Mouse (Mus musculus): ENCODE measurements around the gene Me3.
A peak's percentile ranks its signal among the peaks of the same experiment; 100 is the strongest.
"Not testable (repeated sequence)": the region's sequence is repeated elsewhere in the genome, so short reads cannot be mapped to it uniquely, and the experiment has no call there.

Me3 gene

DNA sequence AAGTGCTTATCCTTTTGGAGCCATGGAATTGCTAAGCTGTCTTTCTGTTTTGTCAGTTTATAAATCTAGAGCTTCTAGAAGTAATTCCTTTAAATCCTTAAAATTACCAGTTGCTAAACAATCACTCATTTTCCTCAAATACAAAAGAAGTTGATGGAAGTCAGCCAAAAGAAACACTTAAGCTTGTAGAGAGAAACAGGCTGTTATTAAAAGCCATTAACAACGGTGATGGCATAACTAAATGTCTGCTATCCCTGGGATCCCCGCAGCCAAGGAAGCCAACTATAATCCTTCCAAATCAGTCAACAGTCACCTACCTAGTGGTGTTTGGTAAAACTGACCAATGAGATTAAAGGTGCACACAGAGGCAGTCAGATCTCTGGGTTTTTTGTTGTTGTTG is 98.3 kb downstream of the Me3 start:
- no peak for DNase-seq (ENCODE audit: low spot score)

DNA sequence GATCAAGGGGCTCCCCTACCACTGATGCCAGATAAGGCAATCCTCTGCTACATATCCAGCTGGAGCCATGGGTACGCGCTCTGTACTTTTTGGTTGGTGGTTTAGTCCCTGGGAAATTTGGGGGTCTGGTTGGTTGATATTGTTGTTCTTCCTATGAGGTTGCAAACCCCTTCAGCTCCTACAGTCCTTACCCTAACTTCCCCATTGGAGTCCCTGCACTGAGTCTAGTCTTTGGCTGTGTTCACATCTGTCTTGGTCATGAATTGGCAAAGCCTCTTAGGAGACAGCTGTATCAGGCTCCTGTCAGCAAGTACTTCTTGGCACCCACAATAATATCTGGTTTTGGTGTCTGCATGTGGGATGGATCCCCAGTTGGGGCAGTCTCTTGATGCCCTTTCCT is 98.9 kb downstream of the Me3 start:
- not testable (repeated sequence) for DNase-seq (ENCODE audit: low spot score)

DNA sequence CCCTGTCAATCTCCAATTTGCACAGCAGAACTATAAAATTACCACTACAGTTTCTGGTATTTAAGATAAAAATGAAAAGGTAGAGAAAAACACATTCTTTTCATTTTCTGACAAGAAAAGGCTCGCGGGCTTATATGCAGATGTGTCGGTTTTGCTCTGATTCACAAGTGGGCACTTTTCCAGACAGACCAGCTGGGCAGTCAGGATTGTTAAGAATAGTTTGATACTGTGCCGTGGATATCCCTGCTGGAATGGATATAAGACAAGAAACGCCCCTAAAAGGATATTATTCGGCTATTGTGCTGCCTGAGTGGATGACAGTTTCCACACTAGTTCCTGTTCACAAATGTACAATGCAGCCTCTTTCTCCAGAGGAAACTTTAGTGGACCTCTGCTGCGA is 116.2 kb downstream of the Me3 start:
- no peak for DNase-seq (ENCODE audit: low spot score)

DNA sequence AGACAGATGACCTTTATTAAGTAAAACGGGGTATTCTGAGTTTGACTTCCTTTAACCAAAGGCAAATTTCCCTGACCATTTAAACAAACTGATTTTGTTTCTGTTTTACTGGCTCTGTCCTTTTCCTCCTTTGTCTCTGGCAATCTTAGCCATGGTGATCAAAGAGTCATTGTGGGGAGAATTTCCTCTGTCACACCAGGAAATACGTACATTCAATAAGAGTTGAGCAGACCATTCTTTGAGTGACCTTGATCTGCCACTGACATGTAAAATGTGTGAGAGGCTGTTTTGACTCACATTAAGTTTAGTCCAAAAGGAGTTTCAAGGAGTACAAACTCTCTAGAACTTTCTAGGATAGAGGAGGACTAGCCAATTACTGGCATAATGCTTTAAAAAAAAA is 117.0 kb downstream of the Me3 start:
- no peak for DNase-seq (ENCODE audit: low spot score)

DNA sequence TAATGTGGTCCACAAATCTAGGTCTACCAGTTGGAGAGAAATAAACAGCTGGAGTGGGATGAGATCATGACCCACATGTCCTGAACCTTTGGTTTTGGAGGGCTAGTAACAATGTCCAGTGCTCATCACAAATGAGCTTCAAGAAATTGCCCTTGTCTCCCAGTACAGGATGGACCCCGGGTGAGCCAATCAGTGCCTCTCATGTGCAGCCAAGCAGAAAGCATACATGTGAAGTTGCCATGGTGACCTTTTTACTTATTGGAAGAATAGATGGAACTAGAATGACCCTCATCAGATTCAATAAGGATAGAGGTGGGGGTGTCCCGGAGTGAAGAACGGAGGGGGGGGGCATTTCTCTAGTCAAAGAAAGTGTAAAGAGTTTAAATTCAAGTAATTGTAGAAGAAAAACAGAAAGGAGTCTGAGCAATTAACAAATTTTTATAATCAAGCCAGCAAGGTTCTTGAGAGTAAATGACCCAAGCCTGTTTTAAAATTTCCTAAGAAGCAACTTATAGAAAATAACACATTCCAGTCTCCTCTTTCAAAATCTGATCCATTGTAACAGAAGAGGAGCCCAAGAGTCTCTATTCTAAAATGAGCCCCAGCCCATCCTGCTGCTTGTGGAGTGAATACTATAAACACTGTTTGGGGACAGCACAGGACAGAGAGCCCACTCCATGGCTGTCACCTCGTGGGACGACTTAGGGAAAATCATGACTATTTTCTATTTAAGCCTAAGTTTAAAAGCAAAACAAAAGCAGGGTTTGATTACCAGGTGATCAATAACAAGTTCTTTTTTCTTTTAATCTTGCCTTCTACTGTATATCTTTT is 134.7 kb downstream of the Me3 start:
- peak; percentile 82 for DNase-seq (ENCODE audit: low spot score)

DNA sequence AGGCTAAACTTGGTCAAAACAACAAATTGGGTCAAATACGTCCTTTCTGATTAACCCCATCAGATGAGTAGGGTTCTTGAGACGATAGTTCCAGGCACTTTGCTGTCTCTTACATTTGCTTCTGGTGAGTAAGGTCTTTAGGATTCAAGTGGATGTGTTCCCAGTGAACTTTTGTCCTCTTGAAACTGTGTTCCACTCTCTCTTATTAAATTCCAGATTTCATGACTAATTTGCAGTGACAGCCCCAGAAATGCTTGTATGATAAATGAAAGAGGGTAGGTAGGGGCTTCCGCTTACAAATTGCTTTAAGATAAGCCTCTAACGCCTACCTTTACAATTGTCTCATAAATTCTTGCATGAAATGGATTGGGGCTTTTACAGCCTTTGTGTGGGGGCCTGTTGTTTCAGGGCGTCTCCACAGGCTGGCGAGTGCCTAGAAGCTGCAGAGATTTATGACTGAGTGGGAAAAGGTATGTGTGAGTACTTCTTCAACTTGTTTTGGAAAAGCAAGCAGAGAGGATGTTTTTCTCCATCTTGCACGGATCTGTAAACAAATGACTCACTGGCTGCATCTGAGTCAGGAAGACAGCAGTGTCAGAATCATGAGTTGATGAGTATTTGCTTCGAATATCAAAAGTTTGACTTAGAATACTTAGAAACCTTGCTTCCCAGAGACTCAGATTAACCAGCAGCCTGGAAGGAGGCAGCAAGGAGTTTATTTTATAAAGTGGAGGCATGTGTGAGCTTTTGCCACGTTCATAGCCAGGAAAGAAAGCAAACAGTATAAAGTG is 137.1 kb downstream of the Me3 start:
- peak; percentile 37 for DNase-seq (ENCODE audit: low spot score)

DNA sequence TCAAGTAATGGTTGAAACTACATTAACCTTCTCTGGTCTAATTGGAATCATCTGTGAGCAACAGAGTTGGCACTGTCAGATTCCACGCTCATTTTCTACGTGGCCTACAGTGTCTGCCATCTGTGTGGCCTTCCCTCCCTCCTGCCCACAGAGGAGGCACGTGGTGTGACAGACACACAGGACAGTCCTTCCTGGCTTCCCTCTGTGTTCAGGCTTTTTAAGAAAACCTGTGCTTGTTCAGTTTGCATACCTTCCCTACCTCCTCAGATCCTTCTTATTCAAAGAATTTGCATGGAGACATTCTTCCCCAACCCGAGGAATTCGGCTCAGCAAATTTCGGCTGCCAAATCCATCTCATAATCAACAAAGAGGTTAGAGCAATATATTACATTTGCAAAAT is 137.8 kb downstream of the Me3 start:
- no peak for DNase-seq (ENCODE audit: low spot score)

DNA sequence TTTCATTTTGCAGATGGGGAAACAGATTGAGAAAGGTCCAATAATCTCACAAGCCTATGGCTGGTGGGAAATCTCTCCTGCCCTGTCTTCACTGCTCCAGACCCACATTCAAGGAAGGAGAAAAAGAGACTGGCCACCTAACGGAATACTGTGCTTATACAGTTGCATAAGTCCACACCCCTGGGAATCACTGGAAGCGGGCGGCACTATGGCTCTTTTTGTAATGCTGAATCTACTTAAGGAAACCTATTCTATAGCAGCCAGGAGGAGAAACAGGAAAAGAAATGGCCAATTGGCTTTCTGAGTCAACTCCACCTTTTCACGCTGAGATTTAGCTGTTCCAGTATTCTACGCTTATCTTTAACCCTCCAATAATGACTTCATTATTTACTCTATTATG is 140.7 kb downstream of the Me3 start:
- no peak for DNase-seq (ENCODE audit: low spot score)

DNA sequence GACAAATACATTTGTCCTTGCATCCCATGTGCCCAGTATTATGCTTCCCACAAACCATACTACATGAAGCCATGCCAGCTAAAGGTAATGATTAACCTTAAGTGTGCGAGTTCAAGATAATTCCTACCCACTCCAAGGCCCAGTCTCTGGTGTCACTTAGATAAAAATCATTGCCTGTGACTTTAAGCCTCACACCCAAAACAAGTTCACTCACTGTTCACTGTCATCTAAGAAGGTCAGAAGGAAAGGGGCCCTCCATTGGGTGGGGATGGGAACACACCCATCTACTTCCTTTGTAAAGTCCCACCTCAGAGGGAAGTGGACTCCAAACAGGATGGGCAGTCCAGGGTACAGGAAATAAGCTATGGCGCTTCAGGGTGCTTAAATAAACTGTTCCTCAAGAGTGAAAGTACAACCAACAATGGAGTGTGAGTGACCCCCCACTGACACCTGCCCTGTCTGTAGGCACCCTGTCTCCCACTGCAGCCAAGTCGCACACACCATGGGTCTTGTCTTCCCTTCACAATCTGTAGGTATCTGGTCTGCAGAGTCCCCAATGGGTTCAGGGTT is 141.2 kb downstream of the Me3 start:
- no peak for DNase-seq (ENCODE audit: low spot score)

DNA sequence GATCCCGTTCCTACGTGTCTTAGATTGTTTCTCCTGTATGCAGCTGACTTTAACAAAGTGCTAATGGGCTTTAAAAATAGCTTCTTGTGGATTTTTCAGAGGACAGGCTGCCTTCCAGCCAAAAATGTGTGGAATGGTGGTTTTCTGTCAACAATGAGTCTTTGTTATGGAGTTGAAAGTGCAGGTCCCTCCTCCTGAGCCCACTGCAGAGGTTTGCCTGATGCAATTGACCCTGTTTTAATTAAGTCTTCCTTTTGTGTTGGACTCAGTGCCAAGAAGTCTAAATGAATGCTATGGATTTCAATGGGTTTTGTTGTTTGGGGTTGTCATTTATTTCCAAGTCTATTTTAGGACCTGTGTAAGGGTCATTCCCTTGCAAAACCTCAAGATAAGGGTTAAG is 141.7 kb downstream of the Me3 start:
- peak; percentile 17 for DNase-seq (ENCODE audit: low spot score)

DNA sequence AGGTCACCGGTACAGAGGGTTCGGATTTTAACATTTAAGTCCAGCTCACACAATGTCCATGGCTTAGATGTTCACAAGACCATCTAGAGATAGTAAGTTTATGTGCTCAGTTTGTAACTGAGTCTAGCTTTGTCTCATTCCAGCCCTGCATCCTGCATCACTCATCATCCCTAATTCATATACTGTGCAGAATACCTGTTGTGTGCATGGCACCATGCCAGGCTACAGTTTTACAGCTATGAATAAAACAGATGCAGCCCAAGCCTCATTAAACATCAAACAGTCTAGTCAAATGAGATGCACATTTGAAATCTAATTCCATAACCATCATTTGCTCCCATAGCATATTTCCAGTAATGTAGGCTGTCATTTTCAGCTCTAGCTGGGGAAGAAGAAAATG is 143.7 kb downstream of the Me3 start:
- DNase-seq (ENCODE audit: low spot score): no peak

DNA sequence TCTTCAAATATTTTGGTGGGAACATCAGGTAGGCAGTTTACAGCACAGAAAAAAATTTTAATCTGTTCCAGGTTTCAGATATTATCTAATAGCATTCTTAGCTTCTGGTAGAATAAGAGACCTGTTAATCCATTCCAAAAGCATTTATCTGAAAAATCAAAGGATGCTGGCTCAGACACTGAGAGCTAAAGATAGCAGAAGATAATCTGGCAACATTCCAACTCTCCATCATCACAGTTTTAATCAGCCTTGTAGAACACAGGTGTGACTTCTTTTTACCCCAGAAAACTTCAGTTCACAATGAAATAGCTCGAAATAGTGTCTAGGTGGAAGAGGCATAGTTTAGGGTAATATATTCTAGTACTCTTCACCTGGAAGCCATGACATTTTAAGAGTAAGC is 149.2 kb downstream of the Me3 start:
- DNase-seq (ENCODE audit: low spot score): no peak

DNA sequence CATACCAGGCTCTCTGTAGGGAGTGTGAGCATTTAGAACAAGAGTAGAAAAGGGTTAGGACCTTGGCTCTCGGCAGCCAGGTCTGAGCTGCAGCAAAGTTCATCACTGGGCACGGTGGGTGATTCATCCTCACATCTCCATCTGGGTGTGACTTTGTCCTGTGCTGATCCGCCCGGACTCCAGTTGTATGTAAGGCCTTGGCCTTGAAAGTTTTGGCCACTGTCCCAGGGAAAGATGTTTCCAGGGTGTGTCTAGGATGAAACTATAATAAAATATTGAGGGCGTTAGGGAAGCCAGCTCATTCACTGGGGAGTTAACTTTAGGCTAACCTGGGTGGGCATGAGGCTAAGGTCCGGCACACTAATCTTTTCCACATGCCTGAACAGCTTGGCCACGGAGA is 155.5 kb downstream of the Me3 start:
- no peak for DNase-seq (ENCODE audit: low spot score)

DNA sequence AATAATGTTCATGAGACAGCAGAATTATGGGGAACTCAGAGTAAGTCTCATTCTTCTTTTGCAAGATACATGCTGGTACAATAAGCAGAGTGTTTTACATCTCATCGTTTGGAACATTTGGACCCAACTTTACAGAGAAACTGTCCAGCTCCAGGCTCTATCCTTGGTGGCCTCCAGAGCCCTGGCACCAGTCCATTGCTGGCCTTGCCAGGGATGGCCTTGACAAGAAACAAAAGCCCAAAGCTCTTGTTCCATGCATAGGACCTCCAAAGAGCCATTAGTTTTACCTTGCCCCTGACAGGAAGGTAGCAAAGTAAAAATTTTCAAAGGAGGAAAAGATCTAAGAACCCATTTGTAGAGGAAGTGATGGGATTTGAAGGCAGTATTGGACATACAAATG is 160.4 kb downstream of the Me3 start:
- DNase-seq (ENCODE audit: low spot score): no peak

DNA sequence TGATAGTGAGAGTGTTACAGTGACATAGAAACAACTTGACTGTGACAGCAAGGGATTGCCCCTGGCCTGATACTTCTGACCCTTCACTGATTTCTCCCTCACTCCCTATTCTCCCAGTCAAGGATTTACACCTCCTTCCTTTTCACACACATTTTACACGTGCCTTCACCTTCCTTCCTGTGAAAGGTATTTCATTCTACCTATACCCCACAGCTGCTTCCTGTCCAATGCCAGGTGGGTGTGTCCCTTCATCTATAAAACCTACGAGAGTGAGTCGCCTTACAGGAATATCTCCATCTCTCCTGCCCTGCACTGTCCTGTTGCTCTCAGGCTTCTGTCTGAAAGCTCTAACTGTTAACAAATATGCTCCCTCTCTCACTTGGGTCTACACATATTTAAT is 163.2 kb downstream of the Me3 start:
- no peak for DNase-seq (ENCODE audit: low spot score)

DNA sequence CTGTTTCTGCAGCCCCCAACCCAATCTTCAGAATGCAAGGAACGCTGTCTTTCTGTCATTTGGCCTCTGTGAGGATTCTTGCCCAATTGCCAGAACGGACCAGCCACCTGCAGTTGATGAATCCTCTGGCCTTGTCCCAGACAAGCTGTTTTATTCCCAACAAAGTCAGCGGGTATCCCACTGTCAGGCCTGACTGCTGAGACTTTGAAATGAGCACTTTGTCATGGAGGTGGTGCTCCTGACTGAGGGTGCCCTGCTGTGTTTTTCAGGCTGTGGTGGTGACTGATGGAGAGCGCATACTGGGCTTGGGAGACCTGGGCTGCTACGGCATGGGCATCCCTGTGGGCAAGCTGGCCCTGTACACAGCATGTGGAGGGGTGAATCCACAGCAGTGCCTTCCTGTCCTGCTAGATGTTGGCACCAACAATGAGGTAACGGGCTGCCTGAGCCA is 164.2 kb downstream of the Me3 start:
- peak; percentile 14 for DNase-seq (ENCODE audit: low spot score)

DNA sequence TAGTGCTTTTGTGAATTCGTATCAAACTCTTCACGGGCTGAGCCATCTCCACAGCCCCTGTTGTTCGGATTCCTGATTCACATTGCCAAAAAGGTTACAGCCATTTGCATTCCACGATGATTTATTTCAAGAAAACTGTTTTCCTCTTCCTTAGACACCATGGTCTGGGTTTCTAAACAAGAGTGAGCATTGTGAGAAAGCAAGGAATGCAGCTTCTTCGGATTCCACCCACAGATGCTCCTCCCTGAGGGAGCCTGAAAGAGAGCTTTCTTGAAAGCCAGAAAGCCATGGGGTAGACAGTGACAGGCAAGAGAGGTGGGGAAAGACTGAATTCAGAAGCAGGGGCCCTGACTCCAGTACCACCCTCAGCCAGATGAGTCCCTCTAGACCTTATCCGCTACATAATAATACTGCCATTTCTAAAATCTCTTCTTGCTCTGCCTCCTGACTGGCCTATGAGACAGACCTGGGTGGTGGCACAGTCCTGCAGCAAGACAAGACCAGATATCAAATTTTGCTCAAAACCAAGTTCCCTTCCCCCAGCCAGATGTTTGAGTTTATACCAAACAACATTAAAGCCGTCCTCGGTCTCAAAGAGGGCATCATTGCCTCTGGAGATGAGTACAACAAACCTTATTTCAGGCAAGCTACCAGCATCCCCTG is 166.3 kb downstream of the Me3 start:
- peak; percentile 22 for DNase-seq (ENCODE audit: low spot score)

DNA sequence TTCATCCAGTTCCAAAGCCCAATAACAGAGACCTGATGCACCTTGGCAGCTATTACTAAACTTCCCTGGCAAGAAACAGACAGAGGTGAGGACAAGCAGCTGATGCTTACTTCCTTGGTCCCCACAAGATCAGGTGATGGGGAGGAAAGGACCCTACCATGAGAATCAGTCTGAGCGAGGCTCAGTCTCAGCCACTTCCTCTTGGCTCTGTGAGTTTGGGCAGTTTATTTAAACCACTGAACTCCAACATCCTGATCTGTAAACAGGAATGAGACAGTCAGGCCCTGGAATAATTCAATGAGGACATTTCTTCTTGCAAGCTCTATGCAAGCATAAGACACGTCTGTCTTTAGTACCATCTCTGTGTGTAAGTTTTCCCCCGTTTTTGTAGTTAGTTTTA is 170.3 kb downstream of the Me3 start:
- DNase-seq (ENCODE audit: low spot score): no peak

DNA sequence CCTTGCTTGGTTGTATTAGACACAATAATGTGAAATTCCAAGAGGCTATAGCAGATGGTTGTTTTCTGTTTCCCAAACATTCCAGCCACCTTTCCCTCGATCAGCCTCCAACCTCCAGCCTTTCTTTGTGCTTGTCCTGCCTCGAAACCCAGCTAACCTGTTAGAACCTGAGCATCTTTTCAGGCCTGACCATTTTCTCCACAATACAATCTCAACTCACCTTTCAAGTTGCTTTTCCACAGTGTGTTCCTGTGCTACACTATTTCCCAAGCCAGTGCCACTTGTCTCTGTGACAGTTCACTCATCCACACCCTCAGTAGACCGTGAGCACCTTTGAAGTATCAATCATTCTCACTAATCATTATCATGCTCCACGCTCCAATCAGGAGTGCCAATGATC is 171.8 kb downstream of the Me3 start:
- no peak for DNase-seq (ENCODE audit: low spot score)

DNA sequence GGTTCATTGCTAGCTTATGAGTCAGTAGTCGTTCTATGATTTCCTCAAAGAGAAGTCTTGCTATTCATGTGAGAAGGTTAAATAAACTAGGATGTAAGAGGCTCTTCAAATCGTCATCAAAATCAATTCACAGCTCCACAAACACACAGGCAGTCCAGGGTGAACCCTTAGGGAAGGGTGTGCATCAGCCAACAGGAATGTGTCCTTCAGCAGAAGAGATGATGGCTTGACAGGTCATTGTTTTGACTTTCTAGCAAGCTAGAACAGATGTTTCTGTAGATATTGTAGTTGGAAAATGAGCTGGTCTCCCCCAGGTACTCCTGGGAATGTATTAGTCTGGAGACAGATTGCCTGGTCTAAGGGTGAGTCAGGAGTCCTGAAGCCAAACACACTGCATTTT is 177.2 kb downstream of the Me3 start:
- DNase-seq (ENCODE audit: low spot score): no peak

DNA sequence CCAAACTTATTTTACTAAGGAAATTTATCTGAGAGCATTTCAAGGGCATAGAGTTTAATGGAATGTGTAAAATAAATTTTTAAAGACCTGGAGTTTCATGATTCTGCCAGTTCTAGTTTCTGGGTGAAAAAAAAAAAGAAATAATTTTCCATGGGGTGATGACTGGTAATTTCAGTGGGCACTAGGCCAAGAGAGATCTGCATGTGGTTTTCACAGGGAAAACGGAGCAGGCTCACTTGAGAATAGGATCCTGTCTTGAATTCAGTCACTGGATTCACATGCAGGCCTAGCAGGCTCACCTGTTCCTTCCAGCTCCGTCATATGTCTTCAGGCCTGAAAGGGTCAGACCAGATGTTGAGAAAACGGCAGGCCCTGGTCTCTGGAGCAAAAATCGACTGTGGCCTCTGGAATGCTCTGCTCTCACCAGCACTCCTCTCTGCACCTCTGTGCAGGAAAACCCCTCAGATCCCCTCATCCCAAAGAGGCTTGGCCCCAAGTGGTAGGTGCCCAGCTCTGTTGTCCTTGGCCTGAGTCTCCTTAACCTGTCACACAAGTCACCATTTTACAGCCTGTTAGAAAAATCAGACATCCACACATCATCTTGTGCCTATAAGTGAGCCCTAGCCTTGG is 196.4 kb downstream of the Me3 start:
- no peak for DNase-seq (ENCODE audit: low spot score)

DNA sequence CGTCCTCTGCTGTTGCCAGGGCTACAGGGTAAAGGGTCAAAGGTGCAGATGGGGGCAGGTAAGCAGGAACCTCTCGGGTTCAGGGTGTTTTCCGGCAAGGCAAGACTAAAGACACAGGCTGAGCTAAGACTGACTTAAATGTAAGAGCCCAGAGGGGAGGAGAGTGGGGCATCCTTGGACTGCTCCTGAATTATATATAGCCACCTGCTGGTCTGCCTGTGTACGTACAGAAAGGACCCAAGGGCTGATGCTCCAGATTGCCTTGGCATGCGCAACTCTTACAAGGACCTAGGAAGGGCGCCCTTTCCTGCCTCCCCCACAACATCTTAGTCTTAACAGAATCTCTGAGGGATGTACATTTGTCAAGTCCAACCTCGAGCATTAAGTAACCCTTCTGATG is 197.0 kb downstream of the Me3 start:
- peak; percentile 67 for DNase-seq (ENCODE audit: low spot score)

Measured in embryo, embryonic 10.5 days (tissue).